Mouse (Mus musculus): Measurements from ENCODE around the gene Tppp3. TPM values are rescaled to one million over a fixed set of nuclear protein-coding genes. Genes with fewer than 3 reads are reported as not detected.

Tppp3 gene
- polyA plus RNA-seq, 1 experiment: 155 TPM

DNA sequence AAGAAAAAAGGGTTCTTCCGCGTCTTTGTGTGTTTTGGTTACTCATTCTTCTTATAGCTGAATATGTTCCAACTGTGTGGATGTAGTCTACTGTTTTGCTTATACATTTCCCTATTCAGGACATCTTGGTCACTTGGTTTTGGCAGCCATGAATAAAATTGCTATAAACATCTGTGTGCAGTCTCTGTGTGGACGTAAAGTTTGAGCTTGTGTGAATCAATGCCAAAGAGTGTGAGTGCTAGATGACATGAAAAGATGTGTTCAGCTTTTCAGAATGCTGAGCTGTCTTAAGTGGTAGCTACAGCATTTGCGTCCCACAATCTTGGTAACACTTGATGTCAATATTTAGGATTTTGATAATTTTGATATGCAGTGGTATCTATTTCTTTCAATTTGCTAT is 51.5 kb downstream of the Tppp3 start:
- Histone ChIP-seq H3ac (ENCODE audit: control insufficient read depth, insufficient read length) (no peak overlapping the region), H3K36me3 (ENCODE audit: control insufficient read depth, insufficient read depth) (no peaks in the 10 kb centered on the region), H3K4me3 (no peak overlapping the region), H3K4me2 (ENCODE audit: low read depth) (no peak overlapping the region), H3K27me3 (ENCODE audit: control insufficient read depth, insufficient read depth, insufficient read length) (peaks cover 34% of the 10 kb centered on the region), H3K79me2 (ENCODE audit: control insufficient read depth, insufficient read depth) (no peaks in the 10 kb centered on the region)
- TF ChIP-seq USF1 (IDR thresholded peaks at IDR 0.05; ENCODE audit: low read depth) (no peak), MYOD1 (IDR thresholded peaks at IDR 0.05; ENCODE audit: control insufficient read depth in 1 of 3, insufficient read length in 2 of 3, low read depth in 2 of 3) (no peak), POLR2A (IDR thresholded peaks at IDR 0.05; ENCODE audit: insufficient read length, low read depth) (no peak), TCF3 (IDR thresholded peaks at IDR 0.05; ENCODE audit: insufficient read length, low read depth) (no peak), POLR2AphosphoS2 (IDR thresholded peaks at IDR 0.05; ENCODE audit: insufficient read length, low read depth) (no peak), REST (IDR thresholded peaks at IDR 0.05; ENCODE audit: insufficient read depth, insufficient read length) (no peak), MYOG (IDR thresholded peaks at IDR 0.05; ENCODE audit: control insufficient read depth in 1 of 3, insufficient read depth in 1 of 3, insufficient read length in 2 of 3, low read depth in 2 of 3) (no peak), TCF12 (IDR thresholded peaks at IDR 0.05; ENCODE audit: insufficient read depth, poor library complexity, severe bottlenecking) (no peak), SRF (IDR thresholded peaks at IDR 0.05; ENCODE audit: control insufficient read depth, insufficient read length, low read depth) (no peak), CEBPB (IDR thresholded peaks at IDR 0.05; ENCODE audit: insufficient read depth, poor library complexity, severe bottlenecking) (no peak), E2F4 (IDR thresholded peaks at IDR 0.05; ENCODE audit: insufficient read depth) (no peak), MAX (IDR thresholded peaks at IDR 0.05; ENCODE audit: low read depth) (no peak)

DNA sequence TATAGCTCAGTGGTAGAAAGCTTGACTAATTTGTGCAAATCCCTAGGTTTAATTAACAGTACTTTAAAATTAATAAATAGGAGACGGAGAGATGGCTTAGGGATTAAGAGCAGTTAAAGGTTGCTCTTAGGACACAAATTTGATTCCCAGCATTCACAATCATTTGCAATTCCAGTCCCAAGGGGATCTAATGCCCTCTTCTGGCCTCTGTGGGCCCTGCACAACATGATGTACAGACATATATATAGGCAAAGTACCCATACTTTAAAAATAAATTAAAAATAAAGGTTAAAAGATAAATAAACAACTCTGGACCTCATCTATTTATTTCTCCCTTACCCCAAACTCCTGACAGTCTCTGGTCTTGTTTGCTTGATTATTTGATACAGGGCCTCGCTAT is 52.3 kb downstream of the Tppp3 start:
- no peaks in the 10 kb centered on the region for H3K36me3 ChIP-seq (ENCODE audit: control insufficient read depth, insufficient read depth)
- TF ChIP-seq TCF12 (IDR thresholded peaks at IDR 0.05; ENCODE audit: insufficient read depth, poor library complexity, severe bottlenecking) (no peak), USF1 (IDR thresholded peaks at IDR 0.05; ENCODE audit: low read depth) (no peak), POLR2A (IDR thresholded peaks at IDR 0.05; ENCODE audit: insufficient read length, low read depth) (no peak), TCF3 (IDR thresholded peaks at IDR 0.05; ENCODE audit: insufficient read length, low read depth) (no peak), REST (IDR thresholded peaks at IDR 0.05; ENCODE audit: insufficient read depth, insufficient read length) (no peak), SRF (IDR thresholded peaks at IDR 0.05; ENCODE audit: control insufficient read depth, insufficient read length, low read depth) (no peak), MAX (IDR thresholded peaks at IDR 0.05; ENCODE audit: low read depth) (no peak), E2F4 (IDR thresholded peaks at IDR 0.05; ENCODE audit: insufficient read depth) (no peak), MYOD1 (IDR thresholded peaks at IDR 0.05; ENCODE audit: control insufficient read depth in 1 of 3, insufficient read length in 2 of 3, low read depth in 2 of 3) (no peak), CEBPB (IDR thresholded peaks at IDR 0.05; ENCODE audit: insufficient read depth, poor library complexity, severe bottlenecking) (no peak), MYOG (IDR thresholded peaks at IDR 0.05; ENCODE audit: control insufficient read depth in 1 of 3, insufficient read depth in 1 of 3, insufficient read length in 2 of 3, low read depth in 2 of 3) (no peak), POLR2AphosphoS2 (IDR thresholded peaks at IDR 0.05; ENCODE audit: insufficient read length, low read depth) (no peak)
- no peak overlapping the region for H3ac ChIP-seq (ENCODE audit: control insufficient read depth, insufficient read length)

More for the DNA sequence above, 52.3 kb downstream of the Tppp3 start:
- Histone ChIP-seq H3K27me3 (ENCODE audit: control insufficient read depth, insufficient read depth, insufficient read length) (peaks cover 38% of the 10 kb centered on the region), H3K4me3 (no peak overlapping the region), H3K79me2 (ENCODE audit: control insufficient read depth, insufficient read depth) (no peaks in the 10 kb centered on the region), H3K4me2 (ENCODE audit: low read depth) (no peak overlapping the region)

Other genes with a start within 250 kb of the Tppp3 start
- 16.6 TPM for gene D230025D16Rik, start 246.4 kb downstream of the Tppp3 start, polyA plus RNA-seq (2012; fragmentation: generic; extraction: Trizol)
- 6.2 TPM for gene B3gnt9, start 216.4 kb downstream of the Tppp3 start, polyA plus RNA-seq (2012; fragmentation: generic; extraction: Trizol)
- 27.0 TPM for gene Tradd, start 206.9 kb downstream of the Tppp3 start, polyA plus RNA-seq (2012; fragmentation: generic; extraction: Trizol)
- gene Fbxl8, start 206.9 kb downstream of the Tppp3 start, polyA plus RNA-seq (2012; fragmentation: generic; extraction: Trizol): 10.5 TPM
- gene Hsf4, start 201.7 kb downstream of the Tppp3 start, polyA plus RNA-seq (2012; fragmentation: generic; extraction: Trizol): 5.8 TPM
- gene Nol3, start 195.4 kb downstream of the Tppp3 start, polyA plus RNA-seq (2012; fragmentation: generic; extraction: Trizol): 23.2 TPM
- gene 4931428F04Rik, start 181.7 kb downstream of the Tppp3 start, polyA plus RNA-seq (2012; fragmentation: generic; extraction: Trizol): 6.2 TPM
- 23.4 TPM for gene Exoc3l, start 175.4 kb downstream of the Tppp3 start, polyA plus RNA-seq (2012; fragmentation: generic; extraction: Trizol)
- gene E2f4, start 173.9 kb downstream of the Tppp3 start, polyA plus RNA-seq (2012; fragmentation: generic; extraction: Trizol): 59.7 TPM
- 0.92 TPM for gene Elmo3, start 165.9 kb downstream of the Tppp3 start, polyA plus RNA-seq (2012; fragmentation: generic; extraction: Trizol)
- gene Lrrc29, start 145.2 kb downstream of the Tppp3 start, polyA plus RNA-seq (2012; fragmentation: generic; extraction: Trizol): 1.8 TPM
- gene Tmem208, start 145.2 kb downstream of the Tppp3 start, polyA plus RNA-seq (2012; fragmentation: generic; extraction: Trizol): 109 TPM
- 19.0 TPM for gene Fhod1, start 123.6 kb downstream of the Tppp3 start, polyA plus RNA-seq (2012; fragmentation: generic; extraction: Trizol)
- 6.2 TPM for gene Slc9a5, start 122.7 kb downstream of the Tppp3 start, polyA plus RNA-seq (2012; fragmentation: generic; extraction: Trizol)
- 1.0 TPM for gene Plekhg4, start 98.3 kb downstream of the Tppp3 start, polyA plus RNA-seq (2012; fragmentation: generic; extraction: Trizol)
- not detected for gene Kctd19, start 58.0 kb downstream of the Tppp3 start, polyA plus RNA-seq (2012; fragmentation: generic; extraction: Trizol)
- not detected for gene Lrrc36, start 58.0 kb downstream of the Tppp3 start, polyA plus RNA-seq (2012; fragmentation: generic; extraction: Trizol)
- gene Zdhhc1, start 25.4 kb upstream of the Tppp3 start, polyA plus RNA-seq (2012; fragmentation: generic; extraction: Trizol): 17.3 TPM
- gene Hsd11b2, start 47.2 kb upstream of the Tppp3 start, polyA plus RNA-seq (2012; fragmentation: generic; extraction: Trizol): 0.59 TPM
- 126 TPM for gene Atp6v0d1, start 94.5 kb upstream of the Tppp3 start, polyA plus RNA-seq (2012; fragmentation: generic; extraction: Trizol)
- 47.6 TPM for gene Ripor1, start 133.7 kb upstream of the Tppp3 start, polyA plus RNA-seq (2012; fragmentation: generic; extraction: Trizol)
- gene Ctcf, start 165.0 kb upstream of the Tppp3 start, polyA plus RNA-seq (2012; fragmentation: generic; extraction: Trizol): 17.6 TPM
- 0.47 TPM for gene Agrp, start 165.9 kb upstream of the Tppp3 start, polyA plus RNA-seq (2012; fragmentation: generic; extraction: Trizol)
- gene Carmil2, start 214.7 kb upstream of the Tppp3 start, polyA plus RNA-seq (2012; fragmentation: generic; extraction: Trizol): 0.23 TPM
- 20.4 TPM for gene Acd, start 229.6 kb upstream of the Tppp3 start, polyA plus RNA-seq (2012; fragmentation: generic; extraction: Trizol)
- gene Pard6a, start 229.6 kb upstream of the Tppp3 start, polyA plus RNA-seq (2012; fragmentation: generic; extraction: Trizol): 32.1 TPM
- gene 4933405L10Rik, start 236.1 kb upstream of the Tppp3 start, polyA plus RNA-seq (2012; fragmentation: generic; extraction: Trizol): 0.08 TPM
- gene Enkd1, start 236.7 kb upstream of the Tppp3 start, polyA plus RNA-seq (2012; fragmentation: generic; extraction: Trizol): 21.6 TPM